Mouse (Mus musculus) CD4-positive helper T cell, adult 2 months (primary cell): ENCODE results near the gene Cmip.

ENCODE experiments used
- DNase-seq: peaks from one replicate; pipeline ENCODE4 v3.0.0-alpha.2; 2012; ENCODE audit warnings: low read depth, missing footprints, low spot score

Cmip gene

DNA sequence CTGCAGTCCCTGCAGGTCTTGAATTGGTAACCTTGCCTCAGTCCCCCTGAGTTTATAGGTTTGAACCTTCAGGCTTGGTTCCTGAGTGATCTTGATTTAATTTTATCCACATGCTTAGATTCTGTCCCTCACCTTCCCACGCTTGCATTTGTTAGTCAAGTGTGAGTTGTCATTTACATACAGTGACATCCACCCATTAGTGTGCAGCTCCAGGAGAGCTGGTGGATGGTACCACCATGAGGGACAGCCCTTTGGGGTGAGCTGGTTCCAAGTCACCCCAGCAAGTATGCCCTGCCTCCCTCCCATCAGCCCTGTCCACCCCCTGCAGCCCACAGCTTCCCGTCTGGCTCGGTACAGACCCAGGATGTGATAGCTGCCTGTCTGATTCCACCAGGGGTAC is 117.2 kb downstream of the Cmip start:
- no peak for DNase-seq

- no peak for DNase-seq
Measured at GRCm38 (mm10) chr8:117376997-117377396, 120.1 kb downstream of the Cmip start.

GRCm38 (mm10) chr8:117378625-117379024 is 121.8 kb downstream of the Cmip start:
- no peak for DNase-seq

- DNase-seq = no peak
Measured at GRCm38 (mm10) chr8:117379131-117379530, 122.3 kb downstream of the Cmip start.

DNA sequence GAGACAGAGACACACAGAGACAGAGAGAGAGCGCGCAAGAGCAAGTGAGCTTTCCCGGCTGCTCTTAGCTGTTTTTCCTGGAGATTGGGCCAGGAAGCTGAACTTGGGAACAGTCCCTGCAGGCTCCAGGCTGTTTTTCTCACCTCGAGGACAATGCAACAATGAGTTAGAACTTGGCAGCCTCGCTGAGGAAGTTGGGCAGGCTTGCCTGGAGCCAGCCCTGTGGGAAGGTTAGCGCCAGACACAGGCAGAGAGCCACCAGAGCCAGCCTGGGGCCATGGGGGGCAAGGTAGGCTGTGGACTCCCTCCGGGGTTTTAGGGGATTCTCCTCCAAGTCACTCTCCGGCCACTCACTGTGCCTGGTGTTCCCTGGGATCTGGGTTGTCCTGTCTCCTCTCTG is 123.9 kb downstream of the Cmip start:
- DNase-seq = no peak

DNA sequence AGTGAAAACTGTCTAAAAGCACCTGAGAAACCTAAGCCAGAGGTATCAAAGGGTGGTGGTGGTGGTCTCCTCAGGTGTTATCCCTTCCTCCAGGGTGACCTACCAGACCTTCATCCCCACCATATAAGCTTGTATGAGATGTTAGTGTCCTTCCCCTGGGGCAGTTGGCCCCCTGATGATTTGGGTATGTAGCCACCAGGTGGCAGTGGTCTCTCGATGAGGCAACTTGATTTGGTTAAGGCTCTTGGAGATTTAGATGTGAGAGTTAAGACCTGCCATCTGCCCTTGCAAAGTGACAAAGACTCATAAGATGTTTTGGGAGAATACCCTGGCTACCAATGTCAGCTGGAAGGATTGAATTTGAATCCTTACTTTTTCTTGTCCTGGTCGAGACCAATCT is 129.3 kb downstream of the Cmip start:
- no peak for DNase-seq

GRCm38 (mm10) chr8:117387642-117388041 is 130.8 kb downstream of the Cmip start:
- DNase-seq = no peak

GRCm38 (mm10) chr8:117388370-117388769 is 131.5 kb downstream of the Cmip start:
- no peak for DNase-seq

GRCm38 (mm10) chr8:117393853-117394252 is 137.0 kb downstream of the Cmip start:
- DNase-seq = no peak

DNA sequence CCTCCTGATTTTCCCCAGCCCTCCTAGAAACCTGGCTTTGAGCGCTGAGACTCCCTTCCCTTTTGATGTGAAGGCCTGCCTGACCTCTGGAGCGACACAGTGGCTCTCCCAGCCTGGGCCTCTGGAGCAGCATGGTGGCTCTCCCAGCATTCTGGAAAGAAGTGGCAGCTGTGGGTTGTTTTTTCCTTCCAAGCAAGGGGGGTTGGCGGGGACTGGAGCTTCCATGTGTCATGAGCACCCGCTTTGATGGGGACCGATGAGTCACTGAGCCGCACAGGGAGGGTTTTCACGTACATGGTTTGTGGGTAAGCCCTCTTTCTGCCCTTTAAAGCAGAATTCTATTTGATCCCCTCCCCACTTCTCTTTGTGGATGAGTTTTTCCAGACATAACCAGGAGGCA is 138.2 kb downstream of the Cmip start:
- no peak for DNase-seq

DNA sequence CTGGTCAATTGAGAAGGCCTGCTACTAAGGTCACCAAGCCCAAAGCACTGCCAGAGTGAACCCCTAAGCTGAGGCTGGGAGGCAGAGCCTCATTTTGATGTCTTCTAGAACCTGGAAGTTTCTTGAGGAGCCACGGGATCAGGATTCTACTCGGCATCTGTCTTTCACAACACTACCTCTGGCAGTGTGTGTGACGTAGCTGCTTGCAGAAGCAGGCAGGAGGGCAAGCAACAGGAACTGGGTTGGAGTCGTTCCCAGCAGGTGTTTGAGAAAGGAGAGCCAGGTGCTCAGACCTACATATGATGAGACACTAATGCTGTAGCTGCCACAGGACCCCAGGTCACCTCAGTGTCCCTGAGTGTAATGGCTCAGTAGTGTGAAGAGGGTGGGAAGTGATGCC is 140.0 kb downstream of the Cmip start:
- DNase-seq = no peak

DNA sequence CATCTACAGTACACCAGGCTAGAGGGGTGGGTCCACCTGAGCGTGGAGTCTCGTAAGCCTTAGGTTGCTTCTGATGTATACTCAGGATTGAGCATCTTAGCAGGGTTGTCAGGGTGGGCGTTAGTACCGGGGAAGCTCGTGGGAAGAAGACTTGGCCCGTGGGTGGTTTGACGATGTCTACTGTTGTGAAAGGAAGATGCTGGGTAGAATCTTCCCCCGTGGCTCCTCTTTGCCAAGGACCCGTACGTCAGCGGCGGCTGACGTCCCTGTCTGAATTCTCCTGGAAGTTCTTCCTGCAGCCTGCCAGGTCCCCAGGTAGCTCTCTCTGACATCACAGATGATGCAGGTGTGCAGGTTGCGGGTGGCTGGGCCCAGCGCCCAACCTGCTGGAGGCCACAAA is 140.9 kb downstream of the Cmip start:
- no peak for DNase-seq

DNA sequence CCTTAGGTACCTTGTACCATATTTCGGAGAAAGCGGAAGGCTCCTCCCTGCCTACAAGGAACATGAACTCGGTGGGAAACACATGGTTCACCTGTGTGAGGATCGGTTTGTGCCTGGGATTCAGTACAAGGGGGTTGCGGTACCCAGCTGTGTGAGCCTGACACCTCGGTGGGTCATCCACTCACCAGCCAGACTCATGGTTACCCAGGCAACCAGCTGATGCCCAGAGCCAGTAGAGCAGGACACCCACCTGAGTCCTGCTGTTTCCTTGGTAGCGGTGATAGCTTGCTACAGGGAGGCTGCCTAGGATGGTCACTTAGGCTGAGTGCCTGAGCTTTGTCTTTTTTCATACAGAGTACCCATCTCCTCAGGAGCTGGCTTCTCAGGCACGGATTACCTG is 142.4 kb downstream of the Cmip start:
- DNase-seq = no peak

- DNase-seq = no peak
Measured at GRCm38 (mm10) chr8:117400820-117401219, 144.0 kb downstream of the Cmip start.

- no peak for DNase-seq
Measured at GRCm38 (mm10) chr8:117401880-117402279, 145.0 kb downstream of the Cmip start.

- DNase-seq = no peak
Measured at GRCm38 (mm10) chr8:117402911-117403704, 146.2 kb downstream of the Cmip start.

GRCm38 (mm10) chr8:117403705-117404476 is 147.0 kb downstream of the Cmip start:
- no peak for DNase-seq

- no peak for DNase-seq
Measured at GRCm38 (mm10) chr8:117406081-117406480, 149.2 kb downstream of the Cmip start.

DNA sequence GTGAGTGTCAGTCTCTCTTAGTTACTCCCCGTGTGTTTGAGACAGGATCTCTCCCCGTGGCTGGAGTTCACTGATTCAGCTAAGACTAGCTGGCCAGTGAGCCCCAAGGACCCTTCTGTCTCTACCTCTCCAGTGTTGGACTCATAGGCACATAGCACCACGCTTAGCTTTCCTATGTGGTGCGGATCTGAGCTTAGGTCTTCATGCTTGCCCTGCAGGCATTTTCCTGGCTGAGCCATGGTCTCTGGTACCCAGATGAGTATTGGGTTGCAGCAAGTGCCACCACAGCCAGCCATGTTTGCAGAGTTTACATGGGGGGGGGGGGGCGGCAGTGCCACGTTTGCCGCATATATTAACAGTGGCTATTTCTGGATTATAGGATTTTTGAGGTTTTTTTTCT is 151.8 kb downstream of the Cmip start:
- no peak for DNase-seq

- DNase-seq = no peak
Measured at GRCm38 (mm10) chr8:117409056-117409455, 152.2 kb downstream of the Cmip start.

- DNase-seq = no peak
Measured at GRCm38 (mm10) chr8:117410391-117410790, 153.5 kb downstream of the Cmip start.

DNA sequence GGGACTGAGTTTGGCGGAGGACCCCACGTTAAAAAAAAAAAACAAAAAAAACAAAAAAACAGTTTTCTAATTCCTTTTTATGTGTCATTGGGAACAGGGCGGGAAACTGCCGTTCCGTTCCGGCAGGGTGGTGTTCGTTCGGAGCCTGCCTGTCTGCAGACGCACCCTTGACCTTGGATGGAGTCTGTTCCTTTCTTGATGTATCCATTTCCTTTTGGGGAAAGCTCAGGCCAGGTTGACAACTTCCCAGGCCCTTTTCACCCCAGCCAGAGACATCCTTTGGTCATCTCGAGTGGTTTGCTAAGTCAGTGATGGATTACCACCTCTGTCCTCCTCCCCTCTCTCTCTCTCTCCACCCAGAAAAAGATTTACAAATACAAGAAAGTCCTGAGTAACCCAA is 154.0 kb downstream of the Cmip start:
- DNase-seq = no peak

GRCm38 (mm10) chr8:117412232-117412631 is 155.4 kb downstream of the Cmip start:
- DNase-seq = no peak
